Mouse (Mus musculus) small intestine, adult 2 months (tissue): ENCODE measurements around the gene Mpv17l.

ENCODE experiments used
- CTCF ChIP-seq: fragments of 200-500 bp; IDR thresholded peaks from 2 replicates; pipeline ENCODE4 v1.5.1; 2012; ENCODE audit warnings: low read depth, mild to moderate bottlenecking, control low read depth, inconsistent platforms, low read length, moderate library complexity, mixed read lengths; ENCODE audit not compliant: insufficient replicate concordance, insufficient read length; ENCODE audit errors: extremely low read depth
- POLR2A ChIP-seq: fragments of 200-500 bp; IDR thresholded peaks from 2 replicates; pipeline ENCODE4 v1.6.1; 2012; ENCODE audit warnings: low read depth, mild to moderate bottlenecking, control low read depth, inconsistent platforms, low read length, moderate library complexity

DNA sequence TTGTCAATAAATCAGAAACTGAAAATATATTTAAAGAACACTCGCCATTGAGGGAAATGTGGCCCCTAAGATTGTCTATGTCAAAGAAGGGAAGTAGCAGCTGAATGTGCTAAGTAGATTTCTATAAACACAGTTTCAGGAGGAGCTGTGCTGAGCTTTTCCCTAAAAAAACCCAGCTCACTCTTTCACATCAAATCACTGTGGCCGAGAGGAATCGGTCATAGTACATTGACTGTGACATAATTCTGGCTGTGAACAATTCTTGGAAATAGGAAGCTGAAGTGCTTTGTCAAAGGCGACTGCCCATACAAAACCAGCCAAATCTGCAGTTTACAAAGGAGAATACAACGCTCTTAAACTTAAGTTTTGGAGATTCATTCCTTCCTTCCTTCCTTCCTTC, 36.3 kb upstream of the Mpv17l start:
- TF ChIP-seq POLR2A (no peak), CTCF (no peak)
